Mouse (Mus musculus): ENCODE measurements at regions not wholly inside any gene's neighbourhood (a gene's known extent, or its start where the extent isn't known, plus 50 kb on each side); places are given as distances from the start of the nearest gene placed in this dataset.

- no peak for TF ChIP-seq CTCF (IDR thresholded peaks at IDR 0.05; ENCODE audit: insufficient read depth, low read length)
- TF ChIP-seq POLR2A (IDR thresholded peaks at IDR 0.05; ENCODE audit: borderline replicate concordance, extremely low read depth, low read depth, low read length) = no peak
These were observed 84.2 kb upstream of the Kcnd3 start for GRCm38 (mm10) chr3:105367972-105368371.

Data from lung, adult 2 months (tissue).